ENCODE assay signal across 14 mouse cellular contexts in genomic region chr3:154868807-154869206, GRCm38 (mm10).
"Had no signal": no experiment of that assay in that cellular context is flagged by ENCODE, and none has a peak within 500 bp of the region (broad histone marks: within the 10 kb centered on the region; RNA-seq: fewer than 3 reads in every experiment).

No protein-coding gene starts in this region.

- H3K36me3 ChIP-seq: neural tube, embryonic 12.5 days; neural tube, embryonic 13.5 days; neural tube, embryonic 15.5 days had no signal

- H3K9me3 ChIP-seq: neural tube, embryonic 12.5 days; neural tube, embryonic 13.5 days; neural tube, embryonic 15.5 days had no signal

- H3K4me2 ChIP-seq: neural tube, embryonic 12.5 days; neural tube, embryonic 13.5 days; neural tube, embryonic 15.5 days had no signal

- H3K9ac ChIP-seq: neural tube, embryonic 12.5 days; neural tube, embryonic 13.5 days; neural tube, embryonic 15.5 days had no signal

- DNase-seq: retina, postnatal 1 day; right cerebral cortex, adult 18-20 months; right cerebral cortex, postnatal 14 days; right cerebral cortex, postnatal 25 days; right cerebral cortex, postnatal 4 days; spleen, adult 18-20 months; thymus, adult 18-20 months; thymus, adult 2 months; thymus, postnatal 25 days; thymus, postnatal 36 days; thymus, postnatal 4 days had no signal

- H3K27me3 ChIP-seq: neural tube, embryonic 12.5 days; neural tube, embryonic 13.5 days; neural tube, embryonic 15.5 days had no signal

- H3K27ac ChIP-seq: neural tube, embryonic 12.5 days; neural tube, embryonic 13.5 days; neural tube, embryonic 15.5 days had no signal

- H3K4me3 ChIP-seq: neural tube, embryonic 12.5 days; neural tube, embryonic 13.5 days; neural tube, embryonic 15.5 days had no signal

- H3K4me1 ChIP-seq: neural tube, embryonic 12.5 days; neural tube, embryonic 13.5 days; neural tube, embryonic 15.5 days had no signal
